Mouse (Mus musculus) heart, adult 2 months (tissue): ENCODE measurements at regions not wholly inside any gene's neighbourhood (a gene's known extent, or its start where the extent isn't known, plus 50 kb on each side); places are given as distances from the start of the nearest gene placed in this dataset.

Source experiments
- DNase-seq, 2 experiments: peaks; one replicate each; pipeline ENCODE4 v3.0.0; 2021
- H3K27ac ChIP-seq: fragments of 200-600 bp; 2 replicates; pipeline ENCODE4 v1.8.1; 2022
- H3K27me3 ChIP-seq: fragments of 200-500 bp; 2 replicates; pipeline ENCODE4 v1.6.1; 2012; ENCODE audit warnings: mild to moderate bottlenecking, low read length, inconsistent platforms, mixed read lengths; ENCODE audit not compliant: control insufficient read depth, insufficient read depth
- H3K36me3 ChIP-seq: fragments of 200-500 bp; 2 replicates; pipeline ENCODE4 v1.6.1; 2012; ENCODE audit warnings: low read length, inconsistent platforms; ENCODE audit not compliant: control insufficient read depth, insufficient read depth
- H3K4me1 ChIP-seq: fragments of 200-500 bp; 2 replicates; pipeline ENCODE4 v1.6.1; 2011; ENCODE audit warnings: low read length; ENCODE audit not compliant: control insufficient read depth, insufficient read depth
- H3K4me3 ChIP-seq: fragments of 200-600 bp; 2 replicates; pipeline ENCODE4 v1.8.1; 2022
- H3K79me2 ChIP-seq: fragments of 200-500 bp; replicated peaks from 2 replicates; pipeline ENCODE4 v1.6.1; 2012; ENCODE audit warnings: mild to moderate bottlenecking, inconsistent platforms, low read length, moderate library complexity, mixed read lengths; ENCODE audit not compliant: control insufficient read depth, insufficient read depth
- H3K9ac ChIP-seq: fragments of 200-500 bp; 2 replicates; pipeline ENCODE4 v1.6.1; 2012; ENCODE audit warnings: low read depth, mild to moderate bottlenecking, control low read depth, inconsistent platforms, low read length, mixed read lengths
- CTCF ChIP-seq: fragments of 200-600 bp; IDR thresholded peaks from 2 replicates; pipeline ENCODE4 v1.8.1; 2022; ENCODE audit warnings: antibody characterized with exemption, mild to moderate bottlenecking, moderate library complexity
- EP300 ChIP-seq: fragments of 200-500 bp; IDR thresholded peaks from 2 replicates; pipeline ENCODE4 v1.6.1; 2011; ENCODE audit warnings: low read depth, low read length, control low read depth; ENCODE audit not compliant: insufficient read depth
- POLR2A ChIP-seq: fragments of 200-500 bp; IDR thresholded peaks from 2 replicates; pipeline ENCODE4 v1.6.1; 2011; ENCODE audit warnings: mild to moderate bottlenecking, low read depth, low read length, control low read depth; ENCODE audit not compliant: insufficient read depth
- WGBS: fragments of 180-500 bp; shearing (Covaris S2); methylation state at CpG from one replicate; pipeline ENCODE4 v1.1.7; 2018; 5-methylcytosine and 5-hydroxymethylcytosine counted together
- intact Hi-C: fragments of 180-260 bp; cut with DNase I; formaldehyde crosslinking; loops from one replicate; pipeline ENCODE4 v1.15.1; 2025

DNA sequence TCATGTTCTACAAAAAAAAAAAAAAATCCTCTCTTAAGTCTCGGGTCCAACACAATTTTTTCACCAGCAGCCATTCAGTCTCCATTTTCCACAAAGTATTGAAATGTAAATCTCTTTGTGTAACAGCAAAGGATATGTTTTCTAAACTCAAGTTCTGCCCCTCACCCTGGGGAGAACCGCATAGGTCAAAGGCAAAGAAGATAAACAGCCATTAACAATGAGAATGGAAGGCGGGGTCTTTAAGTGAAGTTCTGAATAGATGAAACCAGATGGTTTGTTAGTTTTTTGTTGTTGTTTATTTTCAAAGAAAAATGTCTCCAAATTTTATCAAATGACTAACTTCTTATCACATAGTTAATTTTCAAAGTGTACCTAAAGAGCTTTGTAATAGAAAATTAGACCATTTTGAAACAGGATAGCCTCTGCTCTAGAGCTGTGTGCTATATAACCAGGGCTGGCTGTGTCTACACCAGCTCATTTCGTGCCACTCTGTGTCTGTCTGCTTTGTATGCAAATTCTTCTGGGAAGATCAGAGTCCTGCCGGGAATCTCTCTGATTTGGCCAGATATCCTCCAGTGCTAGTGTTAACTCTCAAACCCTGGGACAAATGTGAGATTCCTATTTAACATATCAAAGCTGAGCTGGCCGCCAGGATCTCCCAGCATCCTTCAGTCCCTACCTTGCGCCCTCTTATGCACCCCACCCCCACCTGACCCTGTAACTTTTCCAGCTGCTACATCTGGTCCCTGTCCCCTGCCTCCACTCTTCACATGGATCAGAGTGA lies 240.9 kb downstream of the Qk start:
- no peaks in the 10 kb centered on the region for H3K27me3 ChIP-seq
- H3K4me3 ChIP-seq = no peak overlapping the region
- H3K36me3 ChIP-seq = no peaks in the 10 kb centered on the region
- TF ChIP-seq EP300 = no peak
- no peak for TF ChIP-seq POLR2A
- TF ChIP-seq CTCF = no peak
- 65% methylated on average over 7 of the region's 7 CpGs for WGBS
- H3K79me2 ChIP-seq = no peaks in the 10 kb centered on the region
- no peak overlapping the region for H3K9ac ChIP-seq
- no peak overlapping the region for H3K27ac ChIP-seq
- peaks cover 4% of the 10 kb centered on the region for H3K4me1 ChIP-seq
- intact Hi-C loops = no loop called here
- no peak for DNase-seq

DNA sequence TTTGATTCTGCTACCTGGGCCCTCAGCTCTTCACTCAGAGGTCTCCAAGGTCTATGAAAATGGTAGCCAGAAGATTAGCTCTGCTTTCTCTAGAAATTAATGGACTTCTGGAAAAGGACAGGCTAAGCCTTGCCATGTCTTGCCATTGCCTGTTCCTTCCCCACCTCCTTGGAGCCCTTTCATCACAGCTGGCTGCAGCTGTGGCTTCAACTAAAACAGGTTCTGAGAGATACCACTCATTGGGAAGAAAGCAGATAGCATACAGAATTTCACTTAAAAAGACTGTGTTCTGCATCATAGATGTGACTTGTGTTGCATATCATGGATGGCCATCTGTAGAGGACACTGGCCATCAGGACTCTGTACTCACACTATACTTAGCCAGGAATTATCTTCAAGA lies 246.4 kb downstream of the Qk start:
- peak in 1 of 2 experiments; percentile 29 for DNase-seq
- intact Hi-C loops = no loop called here
- no peak for TF ChIP-seq EP300
- no peak for TF ChIP-seq CTCF
- TF ChIP-seq POLR2A = no peak
- no peaks in the 10 kb centered on the region for H3K27me3 ChIP-seq
- no peak overlapping the region for H3K27ac ChIP-seq
- H3K4me1 ChIP-seq = no peaks in the 10 kb centered on the region; the same call in 1 of the 2 replicates
- H3K9ac ChIP-seq = no peak overlapping the region
- H3K4me3 ChIP-seq = no peak overlapping the region
- H3K79me2 ChIP-seq = no peaks in the 10 kb centered on the region
- H3K36me3 ChIP-seq = no peaks in the 10 kb centered on the region

DNA sequence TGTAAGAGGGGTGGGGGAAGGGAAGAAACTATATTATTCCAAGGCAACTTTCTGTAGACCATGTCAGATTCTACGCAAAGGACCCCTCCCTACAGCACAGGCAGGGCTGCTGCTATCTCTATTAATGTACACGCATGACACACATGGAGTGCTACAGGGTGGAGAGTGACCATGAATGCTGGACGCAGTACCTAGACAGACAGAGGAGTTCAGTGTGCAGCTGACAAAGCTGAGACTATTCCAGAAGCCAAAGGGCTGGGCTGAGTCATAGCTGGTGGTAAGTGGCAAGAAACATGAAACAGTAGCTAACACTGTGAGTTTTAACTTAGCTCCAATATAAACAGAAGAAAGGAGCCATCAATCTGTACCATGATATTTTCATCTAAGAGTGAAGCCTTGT lies 250.4 kb downstream of the Qk start:
- H3K27me3 ChIP-seq = no peaks in the 10 kb centered on the region
- no peak for TF ChIP-seq CTCF
- TF ChIP-seq POLR2A = no peak
- no peak for TF ChIP-seq EP300
- intact Hi-C loops = no loop called here
- WGBS = 83% methylated on average over 3 of the region's 3 CpGs
- no peaks in the 10 kb centered on the region for H3K79me2 ChIP-seq
- no peak overlapping the region for H3K9ac ChIP-seq
- DNase-seq = no peak
- no peak overlapping the region for H3K27ac ChIP-seq
- H3K4me3 ChIP-seq = no peak overlapping the region
- H3K4me1 ChIP-seq = no peaks in the 10 kb centered on the region; the same call in 1 of the 2 replicates
- no peaks in the 10 kb centered on the region for H3K36me3 ChIP-seq

DNA sequence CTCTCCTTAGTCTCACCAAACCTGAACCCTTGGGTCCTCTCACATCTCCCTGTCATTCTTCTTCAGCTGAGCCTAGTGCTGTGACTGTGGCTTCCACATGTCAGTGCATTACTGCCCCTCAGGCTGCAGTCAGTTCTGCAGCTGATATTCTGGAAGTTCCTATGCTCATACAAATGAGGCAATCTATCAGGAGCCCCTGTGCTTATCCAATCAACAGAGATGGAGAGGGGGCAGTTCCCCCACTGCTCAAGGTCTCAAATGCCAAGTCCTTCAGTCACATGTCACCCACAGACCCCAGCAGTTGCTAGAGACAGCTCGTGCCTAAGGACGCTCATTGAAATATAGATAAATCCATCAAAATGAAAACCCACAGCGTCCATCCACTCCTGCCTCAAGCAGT lies 254.5 kb downstream of the Qk start:
- Histone ChIP-seq H3K36me3 (peaks cover 2% of the 10 kb centered on the region), H3K79me2 (no peaks in the 10 kb centered on the region), H3K27ac (no peak overlapping the region), H3K4me1 (peaks cover 5% of the 10 kb centered on the region), H3K27me3 (no peaks in the 10 kb centered on the region), H3K4me3 (no peak overlapping the region), H3K9ac (no peak overlapping the region)
- 97% methylated on average over 3 of the region's 3 CpGs for WGBS
- intact Hi-C loops = no loop called here
- DNase-seq = peak in 1 of 2 experiments; percentile 12
- TF ChIP-seq CTCF (no peak), EP300 (no peak), POLR2A (no peak)

DNA sequence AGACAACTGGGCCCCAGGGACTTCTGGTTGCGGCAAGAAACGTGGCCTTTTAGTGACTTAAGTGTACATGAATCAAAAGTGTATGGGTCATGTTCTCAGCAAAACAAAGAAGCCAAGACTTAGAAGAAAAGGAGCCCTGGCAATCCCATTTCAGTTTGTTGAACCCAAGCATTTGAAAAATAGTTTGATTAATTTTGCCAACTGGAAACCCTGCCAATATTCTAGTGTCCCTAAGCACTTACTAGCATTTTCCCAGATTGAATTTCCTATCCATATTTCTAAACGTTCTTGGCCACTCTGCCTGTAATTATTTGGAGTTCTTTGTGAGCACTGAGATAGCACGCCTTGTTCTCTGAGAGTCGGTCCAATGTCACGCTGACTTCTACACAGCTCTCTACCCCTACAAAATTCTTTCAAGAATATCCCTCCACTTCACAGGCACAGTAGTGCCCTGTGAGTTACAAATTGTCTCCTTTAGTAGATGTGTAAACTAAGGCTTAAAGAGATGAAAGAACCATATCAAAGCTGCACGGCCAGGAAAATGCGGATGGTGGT lies 257.0 kb downstream of the Qk start:
- TF ChIP-seq EP300 (no peak), POLR2A (no peak), CTCF (no peak)
- Histone ChIP-seq H3K27ac (no peak overlapping the region; the same call in 1 of the 2 replicates), H3K36me3 (peaks cover 2% of the 10 kb centered on the region), H3K9ac (no peak overlapping the region), H3K27me3 (no peaks in the 10 kb centered on the region), H3K4me1 (peaks cover 5% of the 10 kb centered on the region), H3K4me3 (no peak overlapping the region), H3K79me2 (no peaks in the 10 kb centered on the region)
- intact Hi-C loops = no loop called here
- DNase-seq = peak in 1 of 2 experiments; percentile 5
- WGBS = 55% methylated on average over 8 of the region's 8 CpGs

DNA sequence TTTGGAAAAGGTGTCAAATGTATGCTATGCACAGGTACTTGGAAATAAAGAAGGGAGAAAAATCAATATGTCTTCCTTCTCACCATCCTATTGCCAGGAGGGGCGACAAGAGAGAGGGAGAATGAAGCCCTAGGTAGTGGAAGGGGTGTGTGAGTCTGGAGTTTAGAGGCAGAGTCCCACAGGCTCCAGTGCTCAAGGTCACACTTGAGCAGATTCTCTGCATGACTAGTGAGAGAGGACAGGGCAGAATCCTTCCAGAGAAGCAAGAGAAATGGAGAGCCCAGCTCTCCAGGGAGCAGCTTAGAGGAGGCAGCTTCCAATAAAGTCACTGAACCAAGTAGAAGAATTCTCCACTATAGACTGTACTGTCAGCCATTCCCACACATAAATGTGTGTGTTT lies 261.9 kb downstream of the Qk start:
- TF ChIP-seq EP300 (no peak), CTCF (no peak), POLR2A (no peak)
- peak in 1 of 2 experiments; percentile 9 for DNase-seq
- Histone ChIP-seq H3K4me1 (peaks cover 2% of the 10 kb centered on the region; the same call in 1 of the 2 replicates), H3K79me2 (no peaks in the 10 kb centered on the region), H3K9ac (no peak overlapping the region), H3K27ac (no peak overlapping the region), H3K4me3 (no peak overlapping the region), H3K36me3 (peaks cover under 1% of the 10 kb centered on the region), H3K27me3 (no peaks in the 10 kb centered on the region)
- 94% methylated on average over 1 of the region's 1 CpGs for WGBS
- intact Hi-C loops = no loop called here
